Mouse (Mus musculus) frontal cortex, postnatal 36 days (tissue): ENCODE measurements around the gene Ttc4.

Experiments
- DNase-seq, 2 experiments: peaks; one replicate each; pipeline ENCODE4 v3.0.0; 2022; ENCODE audit warnings: low spot score in 2 of 2

The Ttc4 gene

DNA sequence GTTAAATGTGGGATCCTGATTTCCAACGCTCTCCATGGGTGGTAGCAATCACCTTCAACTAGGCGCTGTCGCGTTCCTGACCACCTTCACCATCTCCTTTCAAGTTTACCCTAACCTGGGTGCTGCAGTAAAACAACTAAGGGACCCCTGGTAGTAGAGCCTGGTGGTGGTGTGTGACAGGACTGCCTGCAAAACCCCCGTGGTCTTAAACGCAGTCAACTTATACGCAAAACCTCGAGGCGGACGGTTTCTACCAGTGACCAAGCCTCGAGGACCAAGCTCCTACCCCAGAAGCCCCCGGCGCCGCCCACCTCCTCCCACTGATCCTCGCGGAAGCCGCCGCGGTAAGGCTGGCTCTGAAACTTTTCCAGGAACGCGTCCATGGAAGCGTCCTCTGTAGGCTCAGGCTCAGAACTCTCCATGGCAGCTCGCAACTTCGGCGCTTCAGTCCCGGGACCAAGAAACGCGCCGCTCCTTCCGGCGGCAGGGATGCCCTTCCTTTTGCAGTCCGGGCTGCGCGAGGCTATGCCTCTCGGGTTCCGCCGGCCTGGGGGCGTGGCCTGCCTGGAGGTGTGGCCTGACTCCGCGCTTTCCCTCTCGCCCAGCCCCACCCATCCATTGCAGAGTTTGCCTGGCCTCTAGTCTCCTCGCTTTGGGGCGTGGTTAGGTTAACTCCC, at the start of gene Ttc4:
Gene Ttc4 (minus strand): TSS at position 503 of the 677 bp plus-strand sequence.
- DNase-seq, result peak; percentile 76 to 83

DNA sequence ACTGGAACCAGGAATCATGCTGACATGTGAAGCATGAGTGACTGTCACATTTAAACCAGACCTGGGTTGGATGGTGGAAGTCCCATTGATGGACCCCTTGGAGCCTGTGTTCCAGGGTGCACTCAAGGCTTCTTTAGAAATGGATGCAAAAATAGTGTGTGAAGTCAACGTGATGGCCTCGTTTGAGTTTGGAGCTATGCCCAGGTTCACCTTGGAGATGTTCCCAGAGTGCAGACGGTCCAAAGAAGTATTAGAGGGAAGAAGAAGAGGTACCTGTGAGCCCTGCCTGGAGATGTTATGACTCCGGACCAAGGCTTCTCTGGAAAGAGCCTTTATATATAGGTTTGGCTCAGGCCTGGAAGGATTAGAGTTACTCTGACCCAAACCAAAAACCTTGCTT, 41.9 kb upstream of the Ttc4 start:
- DNase-seq, result no peak

DNA sequence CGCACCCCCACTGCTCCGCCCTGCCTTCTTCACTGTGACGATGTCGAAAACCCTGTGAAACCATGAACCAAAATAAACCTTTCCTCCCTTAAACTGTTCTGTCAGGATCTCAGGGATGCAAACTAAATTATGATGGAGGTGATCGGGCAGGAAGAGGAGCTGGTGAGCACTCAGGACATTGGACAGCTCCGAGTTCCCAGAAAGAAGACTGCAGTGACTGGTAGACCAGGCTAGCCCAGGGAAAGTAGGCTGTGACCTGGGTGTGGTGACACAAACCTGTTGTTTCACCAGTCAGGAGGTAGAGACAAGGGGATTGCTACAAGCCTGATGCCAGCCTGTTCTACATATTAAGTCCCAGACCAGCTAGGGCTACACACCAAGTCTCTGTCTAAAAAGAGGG, 34.9 kb upstream of the Ttc4 start:
- DNase-seq, result no peak

DNA sequence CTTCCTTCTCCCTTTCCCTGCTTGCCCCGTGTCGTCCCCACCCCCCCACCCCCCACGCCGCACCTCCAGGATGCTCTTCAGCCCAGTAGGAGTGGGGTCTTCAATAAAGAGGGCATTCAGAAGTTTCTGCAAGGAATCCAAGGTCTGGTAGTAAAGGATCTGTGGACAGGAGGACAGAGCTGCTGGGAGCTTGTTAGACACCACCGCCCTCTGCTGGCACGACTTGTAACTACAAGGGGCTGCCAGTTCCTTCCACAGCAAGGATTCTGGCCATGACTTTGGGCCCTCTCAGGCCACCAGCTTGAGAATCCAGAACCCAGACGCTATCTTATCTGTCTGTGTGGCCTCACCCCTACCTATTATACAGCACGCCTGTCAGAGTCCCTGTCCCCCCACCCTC, 29.7 kb upstream of the Ttc4 start:
- DNase-seq, result peak; percentile 80 to 81

DNA sequence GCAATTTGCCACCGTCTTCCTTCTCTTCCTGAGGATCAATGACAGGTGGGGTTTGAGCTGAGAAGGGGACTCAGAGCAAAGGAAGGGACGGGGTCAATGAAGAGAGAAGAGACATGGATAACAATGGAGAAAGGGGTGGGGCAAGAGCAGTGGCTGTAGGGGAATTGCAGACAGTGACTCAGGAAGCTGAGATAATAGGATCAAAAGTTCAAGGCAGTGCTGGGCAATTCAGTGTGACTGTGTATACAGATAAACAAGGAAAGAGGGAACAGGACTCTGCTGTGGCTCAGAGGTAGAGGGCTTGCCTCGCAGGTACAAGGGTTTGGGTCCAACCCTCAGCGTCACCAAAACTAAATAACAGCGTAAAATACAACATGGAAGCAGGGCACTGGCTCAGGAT, 29.2 kb upstream of the Ttc4 start:
- DNase-seq, result no peak

DNA sequence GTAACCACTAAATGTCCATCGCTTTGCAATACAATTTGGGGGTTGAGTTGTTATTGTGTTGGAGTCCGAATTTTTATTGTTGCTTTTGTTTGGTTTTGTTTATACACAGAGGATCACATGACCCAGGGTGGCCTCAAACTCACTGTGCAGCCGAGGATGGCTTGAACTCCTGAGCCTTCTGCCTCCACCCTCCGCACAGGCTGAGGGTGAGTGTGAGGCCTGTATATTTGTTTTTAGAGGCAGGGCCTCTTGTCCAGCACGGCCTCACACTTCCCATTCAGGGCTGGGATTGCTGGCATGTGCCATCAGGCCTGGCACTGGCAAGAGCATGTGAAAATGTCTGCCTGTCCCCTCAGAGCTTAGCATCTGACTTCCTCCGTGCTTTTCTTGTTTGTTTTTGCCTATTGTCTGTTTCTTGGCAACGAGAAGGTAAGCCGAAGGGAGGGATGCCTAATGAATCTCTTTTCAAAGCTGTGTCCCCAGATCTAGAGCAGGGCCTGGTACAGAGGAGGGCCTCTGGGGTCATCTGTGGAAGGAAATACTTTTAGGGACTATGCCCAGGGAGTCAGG, 26.4 kb upstream of the Ttc4 start:
- DNase-seq, result no peak

DNA sequence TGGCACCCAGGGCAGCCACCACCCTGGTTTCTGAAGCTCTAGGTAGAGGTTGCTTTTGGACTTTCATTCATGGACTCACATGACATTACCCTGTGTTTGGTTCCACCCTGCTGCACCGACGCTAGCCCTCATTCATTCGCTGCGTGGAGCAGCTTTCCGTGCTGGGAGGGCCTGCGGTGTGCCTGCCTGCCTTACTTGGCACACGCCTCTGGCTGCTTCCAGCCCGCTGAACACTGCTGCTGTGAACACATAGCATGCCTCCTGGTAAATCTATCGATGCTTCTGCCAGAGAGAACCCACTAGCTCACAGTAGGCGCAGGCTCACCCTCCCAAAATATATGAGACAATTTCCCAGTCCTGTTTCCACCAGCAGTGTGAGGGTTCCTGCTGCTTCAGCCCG, 25.7 kb upstream of the Ttc4 start:
- DNase-seq, result peak; percentile 52 to 78

DNA sequence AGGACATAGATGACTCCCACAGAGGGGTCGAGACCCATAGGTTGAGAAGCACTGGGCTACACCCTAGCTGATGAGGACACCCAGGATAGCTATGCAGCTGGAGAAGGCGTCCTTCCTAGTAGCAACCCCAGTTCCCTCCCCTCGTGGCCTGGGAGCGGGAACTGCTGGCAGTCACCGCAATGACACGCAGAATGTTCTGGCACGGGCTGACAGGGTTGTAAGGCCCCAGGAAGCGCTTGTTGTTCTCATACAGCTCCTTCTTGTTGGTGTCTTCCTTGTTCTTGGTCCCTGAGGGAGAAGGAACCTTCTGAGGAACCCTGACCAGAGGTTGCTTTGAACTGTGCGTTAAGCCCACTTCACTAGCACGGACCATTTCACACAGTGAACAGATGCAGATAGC, 25.2 kb upstream of the Ttc4 start:
- no peak for DNase-seq

DNA sequence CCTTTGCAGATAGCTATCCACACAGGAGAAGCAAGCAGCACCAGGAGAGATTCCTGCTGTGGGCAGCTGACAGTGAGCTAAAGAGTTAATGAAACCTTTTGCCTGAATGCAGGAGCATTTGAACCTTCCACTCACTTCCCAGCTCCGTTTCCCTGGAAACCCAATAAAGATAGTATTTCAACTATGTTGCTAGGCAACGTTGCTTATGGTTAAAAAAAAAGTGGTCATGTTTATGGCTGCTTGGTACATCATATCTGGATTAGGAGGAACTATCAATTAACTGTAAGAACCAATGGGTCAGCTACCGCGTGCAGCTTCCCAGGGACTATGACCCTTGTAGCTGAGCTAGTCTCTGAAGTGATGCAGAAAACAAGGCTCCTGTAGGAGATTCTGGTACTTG, 22.1 kb upstream of the Ttc4 start:
- peak; percentile 31 to 44 for DNase-seq

DNA sequence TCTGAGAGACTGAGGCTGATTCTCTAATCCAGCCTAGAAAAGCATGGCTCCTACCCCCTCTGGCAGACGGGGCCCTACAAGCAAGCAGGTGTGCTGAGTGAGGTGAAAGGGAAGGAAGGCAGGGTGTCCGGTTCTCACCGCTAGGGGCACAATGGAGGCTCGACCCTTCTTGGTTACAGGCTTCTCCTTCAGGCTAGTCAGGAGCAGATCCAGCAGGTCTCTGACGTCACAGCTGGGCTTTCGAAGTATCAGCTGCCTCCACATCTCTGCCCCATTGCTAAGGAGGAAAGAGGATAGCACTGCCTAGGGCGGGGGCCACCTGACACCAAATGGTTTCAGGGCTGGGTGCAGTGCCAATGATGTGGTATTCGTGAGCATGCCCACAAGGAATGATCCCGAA, 21.2 kb upstream of the Ttc4 start:
- DNase-seq, result peak; percentile 21 to 45

DNA sequence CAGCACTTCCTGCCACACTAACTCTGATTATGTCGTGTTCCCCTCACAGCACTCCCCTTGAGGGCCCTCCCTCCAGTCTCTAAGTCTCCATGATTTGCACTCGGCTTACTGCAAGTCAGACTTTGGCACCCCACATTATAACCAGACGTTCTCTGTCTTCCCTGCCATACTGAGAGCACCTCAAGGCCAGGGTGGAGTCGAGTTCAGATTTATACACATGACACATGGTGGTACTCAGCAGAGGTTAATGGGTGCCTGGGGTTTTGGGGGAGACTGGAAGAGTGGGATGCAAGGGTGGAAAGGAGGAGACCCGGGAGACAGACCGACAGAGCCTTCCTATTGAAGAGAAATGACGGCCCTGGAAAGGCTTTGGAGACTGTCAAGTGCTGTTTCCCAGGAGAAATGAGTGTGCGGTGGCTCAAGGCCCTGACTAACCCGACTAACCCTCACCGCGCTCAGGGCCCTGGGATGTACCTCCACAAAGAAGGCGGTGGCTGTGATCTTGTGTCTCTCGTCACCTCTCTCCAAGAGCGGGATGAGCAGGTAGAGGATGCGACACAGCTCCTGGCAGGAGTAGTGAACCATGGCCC, 15.2 kb upstream of the Ttc4 start:
- DNase-seq, result no peak

DNA sequence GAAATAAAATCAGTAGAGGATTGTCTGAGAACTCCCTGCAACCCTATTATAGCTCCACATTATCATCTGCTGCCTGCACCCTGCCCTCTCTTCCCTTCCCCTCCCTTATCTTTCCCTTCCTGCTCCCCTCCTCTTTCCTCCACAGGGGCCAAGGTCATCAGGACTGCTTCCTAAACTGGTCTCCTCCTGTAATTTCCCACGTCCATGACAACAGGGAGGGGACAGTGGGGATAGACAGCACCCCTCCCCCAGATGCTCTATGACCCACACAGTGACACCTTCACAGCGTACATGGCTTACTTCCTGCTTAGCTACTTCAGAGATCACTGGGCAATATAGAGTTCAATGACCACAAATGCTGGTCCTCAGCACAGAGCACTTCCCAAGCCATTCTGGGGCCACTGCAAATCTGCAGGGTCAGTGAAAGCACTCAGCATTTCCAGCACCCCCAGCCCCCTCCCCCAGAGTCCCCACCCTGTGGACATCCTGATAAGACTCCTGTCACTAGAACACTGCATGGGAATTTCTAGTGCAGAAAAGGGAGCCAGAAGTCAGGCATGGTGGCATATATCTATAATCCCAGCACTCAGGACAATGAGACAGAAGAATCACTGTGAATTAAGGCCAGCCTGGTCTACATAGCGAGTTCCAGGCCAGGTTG, 10.0 kb upstream of the Ttc4 start:
- DNase-seq, result no peak

DNA sequence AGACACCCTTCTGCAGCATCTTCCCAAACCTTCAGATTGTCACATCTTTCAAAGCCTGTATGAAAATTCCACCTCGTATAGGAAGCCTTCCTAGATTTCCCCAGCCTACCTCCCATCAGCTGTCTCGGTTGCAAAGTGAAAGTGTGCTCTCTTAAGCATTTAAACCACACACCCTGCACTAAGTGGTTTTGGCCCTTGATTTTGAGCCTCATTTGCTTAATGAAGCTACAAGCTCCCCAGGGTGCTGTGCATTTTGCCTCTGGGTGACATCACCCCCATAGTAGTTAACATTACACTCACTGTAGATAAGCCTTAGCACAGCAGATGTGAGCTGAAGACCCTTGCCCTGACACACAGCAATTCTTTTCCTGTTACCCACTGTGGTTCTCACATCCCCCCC, 2.2 kb upstream of the Ttc4 start:
- no peak for DNase-seq

DNA sequence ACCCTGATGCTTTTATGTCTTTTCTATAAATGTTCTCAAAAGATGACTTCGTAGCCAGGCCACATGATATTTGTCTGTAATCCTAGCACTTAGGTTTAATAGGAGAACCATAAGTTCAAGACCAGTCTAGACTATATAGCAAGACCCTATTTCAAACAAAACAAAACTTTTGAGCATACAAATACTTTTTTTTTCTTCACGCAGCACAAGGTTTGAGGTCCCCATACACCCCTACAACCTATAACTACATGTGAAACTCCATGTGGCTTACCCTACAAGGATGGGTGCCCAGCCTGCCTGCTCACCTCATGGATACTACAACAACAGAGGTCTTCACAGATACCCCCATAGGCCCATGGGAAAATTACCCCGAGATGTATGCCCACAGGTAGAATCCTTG, 408 bp upstream of the Ttc4 start:
- DNase-seq, result no peak

DNA sequence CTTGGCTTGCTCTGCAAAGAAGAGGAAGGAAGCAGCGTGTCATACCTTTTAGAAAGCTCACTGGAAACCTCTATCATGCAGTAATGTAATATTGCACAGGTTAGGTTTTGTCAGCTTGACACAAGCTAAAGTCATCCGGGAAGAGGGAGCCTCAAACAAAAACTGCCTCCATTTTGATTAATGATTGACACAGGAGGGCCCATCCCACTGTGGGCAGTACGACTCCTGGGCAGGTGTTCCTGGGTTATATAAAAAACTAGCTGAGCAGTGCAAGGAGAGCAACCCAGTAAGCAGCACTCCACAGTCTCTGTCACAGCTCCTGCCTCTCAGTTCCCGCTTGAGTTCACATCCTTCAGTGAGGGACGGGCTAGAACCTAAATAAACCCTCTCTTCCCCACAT, 2.0 kb downstream of the Ttc4 start:
- DNase-seq, result no peak

DNA sequence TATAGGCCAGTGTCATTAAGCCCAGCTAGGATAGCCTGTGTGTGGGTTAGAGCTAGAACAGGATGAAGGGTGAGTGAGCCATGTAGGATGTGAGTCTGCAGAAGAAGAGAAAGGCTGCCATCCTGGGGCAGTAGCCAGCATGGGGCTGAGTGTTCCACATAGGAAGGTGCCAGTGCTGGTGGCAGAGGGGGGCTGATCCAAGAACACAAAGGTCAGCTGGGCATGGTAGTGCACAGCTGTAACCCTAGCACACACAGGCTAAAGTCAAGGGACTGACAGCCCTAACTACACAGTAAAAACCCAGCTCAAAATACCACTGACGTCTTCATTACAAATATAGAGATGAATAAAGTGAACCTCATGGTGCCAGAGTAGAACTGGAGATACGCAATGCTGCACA, 12.2 kb downstream of the Ttc4 start:
- DNase-seq, result no peak

DNA sequence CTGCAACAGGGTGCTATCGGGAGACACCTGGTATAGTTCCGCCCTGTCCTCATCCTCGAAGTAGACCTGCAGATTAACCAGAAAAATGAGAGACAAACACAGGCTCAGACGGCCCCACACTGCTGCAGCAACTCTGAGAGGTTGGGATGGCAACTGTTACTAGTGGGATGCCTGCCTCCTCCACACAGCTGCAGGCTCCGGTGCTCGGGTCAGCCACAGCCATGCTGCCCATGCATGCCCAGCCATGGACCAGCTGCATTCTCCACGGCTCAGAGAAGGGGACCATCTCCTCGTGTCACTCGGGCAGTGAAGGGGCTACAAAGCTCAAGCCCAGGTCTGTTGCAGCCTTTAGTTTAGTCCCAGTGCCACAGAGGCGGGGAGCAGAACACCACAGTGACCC, 13.1 kb downstream of the Ttc4 start:
- DNase-seq, result no peak

DNA sequence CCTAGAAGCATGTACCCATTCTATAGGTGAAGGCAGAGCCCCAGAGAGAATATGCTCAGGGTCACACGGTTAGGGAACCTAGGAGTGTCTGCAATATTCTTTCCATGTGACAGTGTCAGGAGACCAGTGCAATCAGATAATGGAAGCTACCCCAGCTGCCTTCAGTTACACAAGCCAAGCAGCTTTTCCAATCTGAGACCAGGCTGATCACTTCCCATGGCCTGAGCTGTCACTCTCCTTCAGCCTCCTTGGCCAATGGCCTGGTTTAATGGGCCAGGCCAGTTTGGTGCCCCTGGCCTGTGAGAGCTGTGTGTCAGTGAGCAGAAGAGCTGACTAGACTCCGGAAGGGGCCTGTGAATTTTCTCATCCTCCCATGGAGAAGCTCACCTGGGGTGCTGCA, 13.5 kb downstream of the Ttc4 start:
- no peak for DNase-seq

DNA sequence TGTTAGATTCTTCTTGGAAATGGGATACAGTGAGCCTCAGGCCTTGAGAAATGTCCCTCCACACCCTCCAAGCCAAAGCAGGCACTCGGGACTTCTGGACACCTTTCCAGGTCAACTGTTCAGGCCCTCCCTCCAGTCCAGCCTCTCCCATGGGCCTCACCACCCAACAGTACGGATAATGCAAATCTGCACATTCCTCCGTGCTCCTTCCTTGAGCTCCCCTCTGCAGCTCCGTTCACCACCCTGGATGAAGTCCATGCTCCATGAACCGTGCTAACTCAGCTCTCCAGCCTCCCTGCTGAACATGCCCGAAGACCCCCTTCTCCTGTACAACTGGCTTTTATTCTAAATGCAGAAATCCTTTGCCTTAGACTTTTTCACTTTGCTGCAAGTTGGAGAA, 14.0 kb downstream of the Ttc4 start:
- no peak for DNase-seq

DNA sequence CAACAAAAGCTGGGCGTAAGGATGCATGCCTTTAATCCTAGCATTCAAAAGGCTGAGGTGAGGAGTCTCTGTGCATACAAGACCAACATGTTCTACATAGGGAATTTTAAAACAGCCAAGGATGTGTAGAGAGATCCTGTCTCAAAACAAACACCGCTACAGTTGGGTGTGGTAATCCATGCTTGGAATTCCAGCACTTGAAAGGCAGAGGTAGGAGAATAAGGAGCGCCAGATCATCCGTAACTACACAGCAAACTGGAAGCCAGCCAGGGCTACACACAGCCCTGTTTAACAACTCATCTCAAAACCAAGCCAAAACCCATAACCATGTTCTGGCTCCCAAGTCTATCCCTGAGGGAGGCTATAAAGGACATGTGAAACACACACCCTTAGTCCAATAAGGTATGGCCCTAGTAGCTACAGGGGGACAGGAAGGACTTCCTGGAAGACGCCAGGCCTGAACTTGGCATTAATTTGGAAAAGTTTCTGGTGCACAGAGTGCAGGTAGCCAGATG, 14.7 kb downstream of the Ttc4 start:
- no peak for DNase-seq

DNA sequence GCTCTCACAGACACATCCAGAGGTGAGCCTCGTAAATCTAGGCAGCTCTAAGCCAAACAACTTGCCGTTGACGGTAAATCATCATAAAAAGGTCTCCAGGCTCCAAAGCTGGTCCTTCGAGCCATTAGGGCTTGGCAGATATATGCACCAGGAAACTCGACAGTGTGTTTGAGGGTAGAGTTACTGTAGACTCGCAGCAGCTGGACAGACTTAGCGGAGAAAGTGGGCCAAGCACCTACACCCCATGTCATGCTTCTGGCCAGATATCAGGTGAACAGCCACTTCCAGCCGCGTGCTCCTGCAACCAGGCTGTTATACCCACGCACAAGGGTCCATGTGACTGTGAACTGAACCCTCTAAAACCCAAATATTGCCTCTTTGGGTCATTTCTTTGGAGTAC, 23.1 kb downstream of the Ttc4 start:
- no peak for DNase-seq

DNA sequence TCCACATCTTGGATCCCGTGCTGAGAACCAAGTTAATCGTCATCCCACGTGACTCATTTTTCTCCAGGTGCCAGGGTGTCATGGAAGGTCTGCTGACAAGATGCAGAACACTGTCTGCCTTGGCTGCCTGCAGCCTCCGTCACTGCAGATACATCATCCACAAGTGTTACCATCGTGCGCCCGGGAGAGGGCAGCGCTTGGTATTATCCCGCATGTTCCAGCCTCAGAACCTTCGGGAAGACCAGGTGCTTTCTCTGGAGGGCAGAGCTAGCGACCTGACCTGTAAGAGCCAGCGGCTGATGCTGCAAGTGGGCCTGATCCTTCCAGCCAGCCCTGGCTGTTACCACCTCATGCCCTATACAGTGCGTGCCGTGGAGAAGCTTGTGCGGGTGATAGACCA, 25.7 kb downstream of the Ttc4 start:
- no peak for DNase-seq

DNA sequence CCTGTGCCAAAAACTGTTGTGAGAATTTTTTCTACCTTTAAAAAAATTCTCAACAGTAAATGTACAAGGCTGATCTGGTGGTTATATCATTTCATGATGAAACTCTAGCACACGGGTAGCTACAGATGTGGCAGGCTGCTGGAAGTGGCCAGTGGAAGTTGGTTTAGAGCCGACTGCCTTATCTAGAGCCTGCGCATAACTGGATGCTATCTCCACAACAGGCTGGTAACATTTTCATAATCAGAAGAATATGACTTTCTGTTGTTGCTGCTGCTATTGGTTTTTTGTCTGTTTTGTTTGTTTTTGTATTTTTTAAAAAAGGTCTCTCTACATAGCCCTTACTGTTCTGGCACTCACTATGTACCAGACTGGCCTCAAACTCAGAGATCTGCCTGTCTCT, 26.2 kb downstream of the Ttc4 start:
- no peak for DNase-seq
